Mouse (Mus musculus) thymus, postnatal 14 days (tissue): ENCODE results near the gene Mptx1.
"Not testable (repeated sequence)": the region's sequence is repeated elsewhere in the genome, so short reads cannot be mapped to it uniquely, and the experiment has no call there.

Experiments used
- DNase-seq: peaks from one replicate; pipeline ENCODE4 v3.0.0; 2021

Gene Mptx1

GRCm38 (mm10) chr1:174330218-174330617, at the start of gene Mptx1:
Gene Mptx1 (plus strand): TSS chr1:174330518.
- DNase-seq = no peak

GRCm38 (mm10) chr1:174303162-174303561, 27.2 kb upstream of the Mptx1 start:
- no peak for DNase-seq

- no peak for DNase-seq
These were observed 13.0 kb upstream of the Mptx1 start for GRCm38 (mm10) chr1:174317308-174317707.

- not testable (repeated sequence) for DNase-seq
These were observed 23.3 kb downstream of the Mptx1 start for GRCm38 (mm10) chr1:174353636-174354035.

- DNase-seq = no peak
These were observed 24.3 kb downstream of the Mptx1 start for GRCm38 (mm10) chr1:174354640-174355039.

GRCm38 (mm10) chr1:174364882-174365451, 34.6 kb downstream of the Mptx1 start, which contains the start of gene Olfr417:
Gene Olfr417 (plus strand): TSS chr1:174365122.
- DNase-seq = no peak

GRCm38 (mm10) chr1:174373799-174374198, 43.5 kb downstream of the Mptx1 start:
- no peak for DNase-seq
